9 mouse cellular contexts compared by ENCODE assay signal in genomic region chr7:63738142-63738541, GRCm38 (mm10).
"Had no signal": no experiment of that assay in that cellular context is flagged by ENCODE, and none has a peak within 500 bp of the region (broad histone marks: within the 10 kb centered on the region; RNA-seq: fewer than 3 reads in every experiment).

No protein-coding gene starts in this region.

- H3K4me2 ChIP-seq: kidney, embryonic 15.5 days; neural tube, embryonic 12.5 days; stomach, embryonic 15.5 days had no signal

- H3K9me3 ChIP-seq: kidney, embryonic 15.5 days; limb, embryonic 13.5 days; neural tube, embryonic 12.5 days; stomach, embryonic 15.5 days had no signal

- H3K36me3 ChIP-seq: kidney, embryonic 15.5 days; limb, embryonic 13.5 days; neural tube, embryonic 12.5 days; stomach, embryonic 15.5 days had no signal

- DNase-seq: kidney, postnatal 14 days; lung, adult 18-20 months; thymus, postnatal 25 days had no signal

- H3K4me3 ChIP-seq: kidney, embryonic 15.5 days; limb, embryonic 13.5 days; myocyte; neural tube, embryonic 12.5 days; stomach, embryonic 15.5 days had no signal

- H3K4me1 ChIP-seq: kidney, embryonic 15.5 days; neural tube, embryonic 12.5 days; stomach, embryonic 15.5 days had no signal

- H3K27ac ChIP-seq: kidney, embryonic 15.5 days; liver, embryonic 14.5 days; neural tube, embryonic 12.5 days; stomach, embryonic 15.5 days had no signal

- H3K27me3 ChIP-seq: kidney, embryonic 15.5 days; limb, embryonic 13.5 days; neural tube, embryonic 12.5 days; stomach, embryonic 15.5 days had no signal

- H3K9ac ChIP-seq: kidney, embryonic 15.5 days; limb, embryonic 13.5 days; liver, embryonic 14.5 days; neural tube, embryonic 12.5 days; stomach, embryonic 15.5 days had no signal
